Mouse (Mus musculus) induced T-regulatory cell, adult 2 months (primary cell): Measurements from ENCODE around the gene Stx2.

Experiments
- DNase-seq: peaks from one replicate; pipeline ENCODE4 v3.0.0-alpha.2; 2012; ENCODE audit warnings: low read depth

The Stx2 gene

DNA sequence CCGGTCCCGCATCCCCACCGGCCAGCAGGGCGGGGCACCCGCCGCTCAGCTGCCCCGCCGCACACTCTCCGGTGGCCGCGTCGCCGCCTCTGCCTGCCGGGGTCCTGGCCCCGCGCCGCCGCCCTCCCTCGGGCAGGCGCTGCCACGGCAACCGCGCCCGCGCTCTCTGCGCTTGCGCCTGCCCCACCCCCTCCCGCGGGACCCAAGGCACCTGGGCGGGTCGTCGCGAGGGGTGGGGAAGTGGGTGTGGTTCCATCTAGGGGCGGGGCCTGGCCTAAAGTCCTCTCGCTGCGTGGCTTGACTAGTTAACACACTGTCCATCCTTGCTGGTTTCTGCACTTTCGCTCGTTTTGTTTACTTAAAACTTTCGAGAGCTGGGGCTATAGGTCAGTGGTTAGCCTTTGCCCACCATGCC lies at the start of gene Stx2:
TSS of gene Stx2 (minus strand) at position 163 of the 415 bp plus-strand sequence.
- DNase-seq = peak; percentile 93

DNA sequence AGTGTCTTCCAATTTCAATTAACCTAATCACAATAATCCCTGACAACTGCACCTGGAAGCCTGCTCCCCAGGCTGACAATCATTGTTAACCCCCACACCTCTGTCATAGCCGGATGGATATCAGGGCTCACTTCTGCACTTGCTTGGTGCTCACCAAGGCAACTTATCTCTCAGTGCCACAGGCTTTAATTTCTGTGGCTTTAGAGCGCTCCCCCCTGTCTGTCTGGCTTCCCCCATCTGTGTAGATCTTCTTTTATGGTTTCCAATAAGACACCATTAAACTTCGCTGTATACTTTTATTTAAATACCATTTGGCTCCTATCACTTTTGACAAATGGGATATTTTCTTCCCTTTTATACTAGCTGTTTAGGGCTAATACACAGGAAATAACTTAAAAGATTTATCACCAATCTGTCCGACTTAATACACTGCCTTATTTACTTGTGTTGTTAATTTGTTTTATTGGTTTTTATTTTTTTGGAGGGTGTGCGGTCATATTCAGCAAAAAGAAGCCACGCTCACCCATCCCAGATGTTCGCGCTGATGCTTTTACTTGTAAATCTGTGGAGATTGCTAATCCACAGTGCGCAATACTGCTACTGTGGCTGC lies 46.4 kb upstream of the Stx2 start:
- DNase-seq = no peak

DNA sequence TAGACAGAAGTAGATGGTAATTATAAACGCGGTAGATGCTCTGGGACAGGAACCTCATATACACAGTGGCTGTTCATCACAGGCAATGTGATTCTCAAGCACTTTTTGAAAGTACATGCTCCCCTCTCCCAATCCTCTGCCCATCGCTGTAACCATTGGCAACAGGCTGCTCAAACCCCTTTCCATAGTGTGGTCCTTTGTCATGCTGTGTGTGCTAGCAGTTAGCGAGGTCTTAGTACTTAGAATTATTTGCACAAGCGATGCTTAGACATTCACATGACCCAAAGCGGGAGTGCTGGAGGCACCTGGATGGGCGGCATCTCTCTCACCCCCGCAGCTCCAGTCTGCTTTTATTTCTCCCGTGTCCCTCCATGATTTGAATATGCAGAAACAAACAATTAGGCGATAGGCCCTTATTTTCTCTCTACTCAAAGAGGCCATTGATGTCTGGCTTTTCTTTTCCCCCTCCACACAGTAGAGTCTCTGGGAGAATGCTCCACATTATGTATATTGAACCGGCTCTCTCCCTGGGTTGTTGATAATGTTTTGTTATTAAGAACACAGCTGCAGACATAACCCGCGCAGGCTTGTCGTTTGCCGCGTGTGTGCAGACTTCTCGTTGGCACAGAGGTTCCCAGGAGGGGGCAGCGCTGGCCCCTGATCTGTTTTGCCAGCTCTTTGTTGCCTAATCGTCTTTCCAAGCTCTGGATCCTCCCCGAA lies 44.4 kb upstream of the Stx2 start:
- no peak for DNase-seq

DNA sequence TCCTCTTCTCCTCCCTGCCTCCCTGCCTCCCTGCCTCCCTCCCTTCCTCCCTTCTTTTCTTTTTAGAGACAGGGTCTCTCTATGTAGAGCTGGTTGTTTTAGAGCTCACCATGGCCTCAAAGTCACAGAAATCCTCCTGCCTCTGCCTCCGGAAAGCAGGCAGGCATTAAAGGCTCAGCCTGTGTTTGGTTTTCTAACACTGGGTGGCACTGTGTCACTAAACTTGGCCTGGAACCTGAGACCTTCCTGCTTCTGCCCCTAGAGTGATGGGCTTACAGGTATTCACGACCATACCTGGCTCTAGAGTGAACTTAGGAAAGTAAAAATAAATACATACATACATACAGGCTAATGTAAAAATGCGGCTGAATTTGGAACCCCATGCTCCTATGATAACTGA lies 43.5 kb upstream of the Stx2 start:
- DNase-seq = no peak

DNA sequence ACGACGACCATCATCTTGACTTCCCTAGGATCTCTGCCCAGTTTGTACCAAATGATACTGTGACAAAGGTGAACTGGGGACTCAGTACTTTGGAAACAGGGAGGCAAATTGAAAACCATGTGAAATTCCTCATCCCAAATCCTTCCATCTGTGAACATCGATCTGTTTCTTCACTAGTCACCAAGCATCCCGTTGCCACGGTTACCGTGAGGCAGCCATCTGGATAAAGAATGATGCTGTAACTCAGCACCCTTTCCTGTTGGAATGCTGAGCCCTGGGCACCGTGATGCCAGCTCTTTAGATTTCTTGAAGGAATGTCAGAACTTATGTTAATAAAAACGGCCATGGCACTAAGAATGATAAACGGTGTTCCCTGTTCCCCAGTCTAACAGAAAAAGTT lies 41.0 kb upstream of the Stx2 start:
- DNase-seq = no peak

DNA sequence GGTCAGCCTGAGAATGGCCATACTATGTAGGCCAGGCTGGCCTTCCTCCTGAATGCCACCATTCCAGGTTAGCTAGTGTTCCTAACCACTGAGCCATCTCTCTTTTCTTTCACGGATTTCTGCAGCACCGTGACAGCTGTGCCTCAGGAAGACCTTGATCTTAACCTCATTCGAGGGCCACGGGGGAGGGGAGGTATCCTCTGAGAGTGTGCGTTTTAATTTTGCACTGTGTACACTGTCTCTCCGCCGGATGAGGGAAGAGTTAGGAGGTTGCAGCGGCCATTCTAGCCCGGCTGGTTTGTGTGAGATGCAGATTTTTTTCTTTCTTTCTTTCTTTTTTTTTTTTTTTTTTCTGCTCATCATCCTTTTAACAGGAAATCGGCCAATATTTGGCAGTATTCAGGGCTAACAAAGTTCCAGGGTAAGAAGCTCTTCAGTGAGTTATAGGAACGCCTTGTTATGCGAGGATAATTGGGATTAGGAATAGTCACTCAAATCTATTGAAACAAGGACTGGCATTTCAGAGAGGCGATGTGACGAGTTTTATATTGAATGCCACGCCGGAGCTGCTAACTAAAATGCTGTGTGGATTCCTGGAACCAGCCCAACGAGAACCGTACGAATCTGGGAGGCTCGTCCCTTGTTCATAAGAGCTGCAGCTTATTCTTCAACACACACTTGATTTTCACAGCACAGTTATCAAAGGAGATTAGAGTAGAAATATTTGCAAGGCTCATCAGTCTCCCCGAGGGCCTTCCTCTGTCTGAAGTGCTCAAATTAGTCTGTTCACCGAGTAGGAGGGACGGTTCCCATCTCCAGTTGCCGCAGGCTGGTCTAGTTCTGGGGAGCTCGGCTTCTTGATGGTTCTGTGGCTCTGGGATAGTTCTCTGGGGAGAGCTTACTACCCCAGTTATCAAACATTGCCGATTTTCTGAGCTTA lies 37.5 kb upstream of the Stx2 start:
- no peak for DNase-seq

DNA sequence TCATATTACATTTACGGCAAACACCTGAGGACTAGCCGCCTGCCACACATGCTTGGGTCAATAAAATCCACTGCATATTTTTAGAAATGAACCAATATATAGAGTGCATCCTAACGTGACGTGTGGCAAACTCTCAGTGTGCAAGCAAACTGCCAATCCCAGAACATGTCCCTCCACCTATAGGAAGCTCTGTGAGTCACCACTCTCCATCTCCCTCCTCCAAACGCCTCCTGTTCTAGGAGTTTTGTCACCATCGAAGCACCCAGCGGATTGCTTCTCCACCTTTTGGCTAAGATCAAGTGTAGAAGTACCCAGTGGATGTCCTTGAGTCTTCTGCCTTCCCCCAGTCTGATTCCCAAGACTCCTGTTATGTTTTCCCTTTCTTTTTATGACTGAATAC lies 29.4 kb upstream of the Stx2 start:
- no peak for DNase-seq

DNA sequence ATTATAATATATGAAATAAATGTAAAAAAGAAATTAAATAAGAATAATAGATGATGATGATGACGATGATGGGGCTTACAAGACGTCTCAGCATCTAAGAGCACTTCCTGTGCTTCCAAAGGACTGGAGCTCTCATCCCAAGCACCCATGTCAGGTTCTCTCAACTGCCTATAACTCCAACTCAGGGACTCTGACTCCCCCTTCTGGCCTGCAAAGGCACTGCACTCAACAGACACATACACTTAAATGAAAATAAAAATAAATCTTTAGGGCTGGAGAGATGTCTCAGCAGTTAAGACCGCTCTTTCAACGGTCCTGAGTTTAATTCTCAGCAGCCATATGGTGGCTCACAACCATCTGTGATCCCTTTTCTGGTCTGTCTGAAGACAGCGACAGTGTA lies 28.3 kb upstream of the Stx2 start:
- no peak for DNase-seq

DNA sequence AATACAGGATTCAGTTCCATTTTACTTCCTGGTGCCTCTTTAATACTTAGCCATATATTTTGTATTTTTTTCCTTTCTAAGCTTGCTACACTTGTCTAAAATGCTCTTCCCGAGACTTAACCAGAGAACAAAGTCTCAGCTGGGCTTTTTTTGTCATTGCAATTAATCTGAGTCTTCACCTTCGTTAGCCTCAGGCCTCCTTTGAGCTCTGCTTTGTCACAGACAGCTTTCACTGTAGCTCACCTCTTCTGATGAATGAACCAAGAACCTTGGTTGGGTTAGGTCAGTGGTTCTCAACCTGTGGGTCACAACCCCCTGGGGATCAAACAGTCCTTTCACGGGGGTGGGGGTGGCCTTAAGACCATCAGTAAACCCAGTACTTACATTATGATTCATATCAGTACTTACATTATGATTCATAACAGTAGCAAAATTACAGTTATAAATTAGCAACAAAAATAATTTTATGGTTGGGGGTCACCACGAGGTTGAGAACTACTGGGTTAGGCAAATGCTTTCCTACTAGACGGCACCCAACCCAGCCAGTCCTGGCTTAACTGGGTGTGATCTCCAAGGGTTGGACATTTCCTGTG lies 20.9 kb upstream of the Stx2 start:
- DNase-seq = no peak

DNA sequence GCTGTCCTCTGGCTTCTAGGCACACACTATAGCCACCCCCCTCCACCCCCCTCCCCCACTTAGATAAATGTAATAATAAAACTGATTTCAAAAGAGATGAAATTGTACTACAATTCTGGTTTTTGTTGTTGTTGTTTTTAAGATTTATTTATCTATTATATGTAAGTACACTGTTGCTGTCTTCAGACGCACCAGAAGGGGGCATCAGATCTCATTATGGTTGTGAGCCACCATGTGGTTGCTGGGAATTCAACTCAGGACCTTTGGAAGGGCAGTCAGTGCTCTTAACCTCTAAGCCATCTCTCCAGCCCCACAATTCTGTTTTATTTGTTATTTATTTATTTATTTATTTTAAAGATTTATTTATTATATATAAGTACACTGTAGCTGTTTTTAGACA lies 18.3 kb upstream of the Stx2 start:
- no peak for DNase-seq

DNA sequence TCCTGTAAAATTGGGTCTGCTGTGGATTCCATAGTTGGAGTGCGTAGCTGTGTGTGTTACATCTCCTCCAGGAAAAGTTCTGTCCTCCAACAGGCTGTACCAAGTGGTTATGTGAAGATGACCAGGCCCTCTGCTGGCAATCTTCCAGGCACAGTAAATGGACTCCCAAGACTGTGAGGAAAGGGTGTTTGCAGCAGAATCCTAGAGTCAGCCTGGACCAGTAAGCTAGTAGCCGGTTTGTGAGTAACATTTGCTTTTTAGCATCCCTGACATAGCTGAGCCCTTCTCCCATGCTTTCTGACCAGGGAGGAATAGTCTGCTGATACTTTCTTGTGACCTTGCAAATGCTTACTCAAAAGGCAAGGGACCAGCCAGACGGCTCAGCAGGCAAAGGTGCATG lies 17.8 kb upstream of the Stx2 start:
- no peak for DNase-seq

DNA sequence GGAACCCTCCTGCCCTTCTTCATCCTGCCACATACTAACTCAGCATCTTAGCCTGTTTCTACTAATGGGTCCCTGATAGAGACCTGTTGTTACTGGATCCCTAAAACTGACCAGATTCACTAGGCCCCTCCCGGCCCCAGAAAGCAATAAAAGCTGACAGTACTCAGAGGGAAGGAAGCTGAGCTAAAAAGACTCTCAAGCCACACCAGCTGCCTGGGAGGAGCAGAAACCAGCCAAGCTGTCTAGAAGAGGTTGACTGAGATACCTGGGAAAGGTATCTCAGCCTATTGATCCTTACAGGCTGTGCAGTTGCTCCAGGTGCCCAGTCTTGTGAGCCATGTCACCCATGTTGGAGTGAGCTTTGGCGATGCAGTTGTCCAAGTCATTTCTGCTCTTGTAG lies 17.4 kb upstream of the Stx2 start:
- DNase-seq = no peak

DNA sequence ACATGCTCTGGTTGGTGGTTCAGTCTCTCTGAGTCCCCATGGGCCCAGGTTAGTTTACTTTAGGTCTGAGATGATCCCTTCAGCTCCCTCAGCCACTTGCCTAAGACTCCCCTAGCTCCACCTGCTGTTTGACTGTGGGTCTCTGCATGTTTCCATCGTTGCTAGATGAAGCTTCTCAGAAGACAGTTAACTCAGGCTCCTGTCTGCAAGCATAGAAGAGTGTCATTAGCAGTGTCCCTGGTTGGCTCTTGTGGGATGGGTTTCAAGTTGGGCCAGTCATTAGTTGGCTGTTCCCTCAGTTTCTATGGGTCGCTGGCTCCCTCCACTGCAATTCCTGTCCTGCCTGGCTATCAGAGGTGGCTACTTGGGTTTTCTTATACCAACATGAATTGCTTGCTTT lies 16.7 kb upstream of the Stx2 start:
- DNase-seq = no peak

DNA sequence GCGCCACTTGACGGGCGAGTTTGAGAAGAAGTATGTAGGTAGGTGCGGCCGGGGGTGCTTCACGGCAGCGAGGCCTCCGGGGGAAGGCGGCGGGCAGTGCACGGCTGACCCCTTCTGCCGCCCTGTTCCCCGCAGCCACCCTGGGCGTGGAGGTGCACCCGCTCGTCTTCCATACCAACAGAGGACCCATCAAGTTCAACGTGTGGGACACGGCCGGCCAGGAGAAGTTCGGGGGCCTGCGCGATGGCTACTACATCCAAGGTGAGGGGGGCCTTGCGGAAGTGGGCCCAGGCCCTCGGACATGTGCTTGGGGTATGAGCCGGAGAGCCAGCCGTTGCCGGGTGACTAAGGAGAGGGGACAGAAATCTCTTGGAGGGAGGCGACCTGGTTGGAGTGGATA lies 12.4 kb upstream of the Stx2 start:
- peak; percentile 30 for DNase-seq

DNA sequence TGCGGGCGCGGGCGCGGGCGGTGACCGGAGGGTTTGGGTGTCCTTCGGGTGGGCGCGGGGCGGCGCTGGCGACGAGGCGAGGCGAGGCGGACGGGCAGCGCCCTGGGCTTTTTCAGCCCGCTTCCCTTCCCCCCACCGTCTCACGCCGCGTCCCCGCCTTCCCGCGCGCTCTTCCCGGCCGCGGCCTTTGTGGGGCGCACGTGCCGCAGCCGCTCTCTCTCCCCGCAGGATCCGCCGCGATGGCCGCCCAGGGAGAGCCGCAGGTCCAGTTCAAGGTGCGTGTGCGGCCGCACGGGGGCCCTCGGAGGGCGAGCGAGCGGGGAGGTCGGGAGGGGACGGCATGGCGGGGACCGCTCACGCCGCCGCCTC lies 11.9 kb upstream of the Stx2 start:
- DNase-seq = no peak

DNA sequence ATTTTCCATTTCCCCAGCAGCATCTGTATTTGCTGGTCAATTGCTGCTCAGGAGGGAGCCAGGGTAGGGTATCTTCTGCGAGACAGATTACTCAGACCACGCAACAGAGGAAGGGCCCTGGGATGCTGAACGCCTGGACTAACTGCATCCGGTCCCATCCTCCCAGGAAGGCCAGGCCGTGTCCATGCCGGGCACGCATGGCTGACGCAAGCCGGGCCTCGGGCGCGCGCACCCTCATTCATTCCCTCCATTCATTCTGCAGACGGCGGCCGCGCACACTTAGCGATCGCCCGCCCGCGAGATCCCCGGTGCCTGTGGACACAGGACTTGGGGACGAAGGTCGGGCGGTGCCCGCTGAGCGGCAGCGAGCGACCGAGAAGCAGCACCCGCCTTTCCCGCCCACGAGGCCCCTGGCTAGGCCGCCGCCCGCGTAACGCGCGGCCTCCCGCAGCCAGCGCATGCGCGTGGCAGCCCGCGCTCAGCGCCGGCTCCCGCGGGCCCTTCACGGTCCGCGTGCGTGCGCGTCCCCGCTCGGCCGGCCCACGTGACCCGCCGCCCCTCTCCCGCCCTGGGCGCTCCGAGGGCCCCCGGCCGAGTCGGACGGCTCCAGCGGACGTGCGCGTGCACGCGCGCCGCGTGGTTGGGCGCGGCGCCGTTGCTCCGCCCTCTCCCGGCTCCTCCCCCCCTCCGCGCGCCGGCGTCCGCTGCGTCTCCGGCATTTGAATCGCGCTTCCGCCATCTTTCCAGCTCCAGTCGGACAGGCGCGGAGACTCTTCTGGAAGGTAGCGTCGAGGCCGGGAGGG lies 11.3 kb upstream of the Stx2 start, which contains the start of gene Ran:
TSS of gene Ran (plus strand) at position 573 of the 803 bp plus-strand sequence.
- DNase-seq = peak; percentile 96

DNA sequence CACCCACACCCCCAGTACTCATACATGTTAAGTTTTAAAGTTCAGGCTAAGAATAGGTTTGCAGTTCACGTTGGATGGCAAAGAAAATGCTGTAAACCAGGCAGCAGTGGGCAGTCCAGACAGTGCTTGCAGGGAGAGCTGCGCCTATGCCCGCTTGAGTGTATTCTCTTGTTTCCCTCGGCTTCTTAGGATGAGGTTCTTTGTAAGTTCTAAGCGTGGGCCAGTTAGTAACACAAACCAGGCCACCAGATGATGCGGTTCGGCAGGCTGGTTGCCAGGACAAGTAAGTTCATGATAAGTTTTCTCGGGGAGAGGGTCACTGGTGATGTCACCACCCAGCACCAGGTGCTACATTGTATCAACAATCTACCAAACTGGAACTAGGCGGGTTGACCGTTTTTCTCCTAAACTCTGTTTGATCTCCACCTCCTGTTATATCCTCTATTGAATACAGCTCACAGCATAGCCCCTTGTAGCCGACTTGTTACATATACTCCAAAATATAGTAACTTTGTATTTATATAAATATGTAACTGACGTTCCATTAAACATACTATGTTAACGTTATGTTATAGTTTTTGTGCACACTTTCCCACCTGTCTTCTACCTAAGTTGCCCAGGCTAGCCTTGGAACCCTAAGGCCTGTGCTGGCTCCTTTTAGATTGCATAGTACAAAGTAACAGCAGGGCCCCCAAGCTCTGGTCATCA lies 10.6 kb upstream of the Stx2 start:
- DNase-seq = no peak

DNA sequence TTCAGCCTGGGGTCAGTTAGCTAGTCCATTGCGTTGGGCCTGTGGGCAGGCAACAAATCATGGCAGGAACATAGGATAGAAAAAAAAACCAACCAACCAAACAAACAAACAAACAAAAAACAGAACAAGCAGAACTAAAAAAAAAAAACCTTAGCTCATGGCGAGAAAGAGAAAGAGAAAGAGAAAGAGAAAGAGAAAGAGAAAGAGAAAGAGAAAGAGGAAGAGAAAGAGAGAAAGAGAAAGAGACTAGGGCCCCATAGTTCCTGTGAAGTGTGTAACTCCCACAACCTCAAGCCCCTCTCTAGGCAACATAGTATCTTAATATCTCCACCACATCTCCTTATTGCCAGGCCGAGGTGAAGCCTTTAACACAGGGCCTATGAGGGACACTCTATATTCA lies 8.0 kb upstream of the Stx2 start:
- DNase-seq = peak; percentile 52

DNA sequence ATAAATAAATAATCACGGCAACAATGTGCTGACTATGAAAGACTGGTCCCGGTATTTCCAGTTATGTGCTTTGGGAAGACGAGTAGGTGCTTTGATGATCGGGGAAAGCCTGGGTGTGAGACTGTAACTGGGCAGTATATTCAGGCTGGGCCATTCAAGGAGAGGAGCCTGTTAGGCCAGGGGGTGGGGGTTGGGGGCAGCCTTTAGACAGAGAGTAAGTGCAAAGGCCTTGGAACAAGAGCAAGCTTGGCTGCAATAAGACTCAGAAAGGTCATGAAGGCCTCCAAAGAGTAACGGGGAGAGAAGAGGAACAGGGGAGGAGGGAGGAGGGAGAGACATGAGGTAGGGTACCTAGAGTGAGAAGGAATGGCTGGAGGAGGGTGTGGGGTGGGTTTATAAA lies 7.2 kb upstream of the Stx2 start:
- DNase-seq = no peak

DNA sequence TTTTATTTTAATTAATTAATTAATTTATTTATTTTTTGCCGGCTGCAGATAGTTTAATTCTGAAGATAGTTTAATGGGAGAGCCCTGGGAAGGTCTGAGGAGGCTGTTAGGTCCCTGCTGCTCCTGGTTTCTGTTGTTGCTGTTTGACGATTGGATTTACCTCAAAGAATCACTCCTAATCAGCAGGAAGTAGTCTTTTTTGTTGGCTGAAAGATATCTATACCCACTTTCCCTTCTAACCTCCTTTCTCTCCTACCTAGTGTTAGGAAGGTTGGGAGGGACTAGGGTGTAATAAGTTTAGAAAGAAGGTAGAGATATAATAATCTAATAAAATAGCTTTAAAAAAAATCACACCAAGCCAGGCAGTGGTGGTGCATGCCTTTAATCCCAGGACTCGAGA lies 6.6 kb upstream of the Stx2 start:
- no peak for DNase-seq

DNA sequence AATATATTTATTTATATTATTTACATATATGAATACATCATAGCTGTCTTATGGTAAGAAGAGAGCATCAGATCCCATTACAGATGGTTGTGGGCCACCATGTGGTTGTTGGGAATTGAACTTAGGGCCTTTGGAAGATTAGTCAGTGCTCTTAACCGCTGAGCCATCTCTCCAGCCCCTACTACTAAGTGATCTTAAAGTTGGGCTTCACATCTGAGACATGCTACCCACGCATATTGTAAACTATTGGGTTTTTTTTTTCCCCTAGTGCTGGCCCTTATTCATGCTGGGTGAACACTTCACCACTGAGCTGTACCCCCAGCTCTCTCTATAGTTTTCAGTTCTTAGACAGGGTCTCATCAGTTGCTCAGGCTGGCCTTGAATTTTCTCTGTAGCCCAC lies 2.6 kb upstream of the Stx2 start:
- DNase-seq = no peak
